In genomic region chr7:142016562-142016961, GRCm38 (mm10) we compare ENCODE assay signal across 7 mouse cellular contexts. TPM values are rescaled to one million over a fixed set of nuclear protein-coding genes. Genes with fewer than 3 reads are reported as not detected.
A peak's percentile ranks its signal among the peaks of the same experiment; 100 is the strongest.
DNase-seq lines count a peak whose midpoint lies in the region; ATAC-seq and TF ChIP-seq lines count a peak whose summit lies in the region.

No protein-coding gene starts in this region.

- peak; percentile 87 for TF ChIP-seq CTCF in left cerebral cortex, adult 2 months (IDR thresholded peaks at IDR 0.05)

- no peak overlapping the region for H3K4me3 ChIP-seq in left cerebral cortex, adult 2 months

- H3K27ac ChIP-seq in left cerebral cortex, adult 2 months = no peak overlapping the region

- no peak for DNase-seq in left cerebral cortex, adult 2 months (ENCODE audit: extremely low spot score in 1 of 2, low spot score in 2 of 2)
- no peak for DNase-seq in left cerebral cortex, adult 9 months (ENCODE audit: low spot score in 2 of 2)
- peak; percentile 45 for DNase-seq in ES-CJ7 (ENCODE audit: low read depth, low spot score)
- DNase-seq in ZHBTc4 (ENCODE audit: low read depth, low spot score) = peak; percentile 66
- peak; percentile 67 to 75 for DNase-seq in heart, postnatal 14 days
- peak; percentile 66 for DNase-seq in lung, postnatal 14 days

- no peak for ATAC-seq in frontal cortex, adult (ENCODE audit: low TSS enrichment)

- intact Hi-C loops in left cerebral cortex, adult 2 months (cut with DNase I) = loop anchor here (1.0 to 5.0 kb wide), 3 partner anchors 21 to 156 kb away; no protein-coding TSS in a partner anchor
- intact Hi-C loops in heart, postnatal 14 days (cut with DNase I) = loop anchor here (2.0 to 5.0 kb wide), 3 partner anchors 18 to 80 kb away; no protein-coding TSS in a partner anchor

RNA-seq across cellular contexts. Expression of gene Mob2, which starts 44.3 kb away (rescaled TPM):
- 10 to 100 TPM; 37.6 to 38.7 TPM for total RNA-seq in left cerebral cortex, adult 2 months (2021)
- 10 to 100 TPM; 39.9 to 43.0 TPM for total RNA-seq in heart, postnatal 14 days (2021)

Comparison
In these comparisons a context has a peak if more than half of its experiments do, and no peak if none do; other contexts are left out.
1. DNase-seq: peak in ES-CJ7 (single experiment), ZHBTc4 (single experiment), heart, postnatal 14 days (2 of 2) and lung, postnatal 14 days (single experiment); none in left cerebral cortex, adult 2 months (0 of 2) and left cerebral cortex, adult 9 months (0 of 2).